Mouse (Mus musculus) brain, embryonic 18.5 days (tissue): Measurements from ENCODE around the gene Pbsn.
"Not testable (repeated sequence)": the region's sequence is repeated elsewhere in the genome, so short reads cannot be mapped to it uniquely, and the experiment has no call there.

ENCODE experiments used
- DNase-seq: peaks from one replicate; pipeline ENCODE4 v3.0.0-alpha.2; 2012; ENCODE audit warnings: low read depth, low spot score

Gene Pbsn

GRCm38 (mm10) chrX:77853523-77853922 lies at the start of gene Pbsn:
Pbsn (minus strand) TSS chrX:77853623.
- no peak for DNase-seq

- DNase-seq, result not testable (repeated sequence)
These were observed 26.6 kb upstream of the Pbsn start for GRCm38 (mm10) chrX:77880033-77880432.

- not testable (repeated sequence) for DNase-seq
These were observed 11.0 kb upstream of the Pbsn start, which contains the start of gene Gm14744 for GRCm38 (mm10) chrX:77864458-77864857. Gm14744 (plus strand) TSS chrX:77864758.

- no peak for DNase-seq
These were observed 41.4 kb downstream of the Pbsn start for GRCm38 (mm10) chrX:77812031-77812430.

- DNase-seq, result peak; percentile 60
These were observed 42.7 kb downstream of the Pbsn start for GRCm38 (mm10) chrX:77810608-77811206.

- DNase-seq, result no peak
These were observed 44.8 kb downstream of the Pbsn start for GRCm38 (mm10) chrX:77808602-77809001.

GRCm38 (mm10) chrX:77802293-77802692 lies 51.1 kb downstream of the Pbsn start:
- DNase-seq, result no peak

GRCm38 (mm10) chrX:77801543-77801942 lies 51.9 kb downstream of the Pbsn start:
- no peak for DNase-seq

- DNase-seq, result no peak
These were observed 53.9 kb downstream of the Pbsn start for GRCm38 (mm10) chrX:77799554-77799953.

GRCm38 (mm10) chrX:77797801-77798200 lies 55.6 kb downstream of the Pbsn start:
- no peak for DNase-seq

- DNase-seq, result no peak
These were observed 56.5 kb downstream of the Pbsn start for GRCm38 (mm10) chrX:77796916-77797315.

GRCm38 (mm10) chrX:77796238-77796835 lies 57.1 kb downstream of the Pbsn start, which contains the start of gene Prkx:
Prkx (minus strand) TSS chrX:77796278.
- DNase-seq, result no peak

GRCm38 (mm10) chrX:77795858-77796174 lies 57.6 kb downstream of the Pbsn start:
- peak; percentile 79 for DNase-seq

GRCm38 (mm10) chrX:77794962-77795857 lies 58.2 kb downstream of the Pbsn start:
- no peak for DNase-seq

GRCm38 (mm10) chrX:77788675-77789074 lies 64.7 kb downstream of the Pbsn start:
- no peak for DNase-seq
